Mouse (Mus musculus) erythroblast, embryonic 14.5 days (primary cell): ENCODE results near the gene Ccdc18.

Experiments used
- GATA1 ChIP-seq: IDR thresholded peaks from 2 replicates; pipeline ENCODE4 v1.6.1; 2012; ENCODE audit warnings: low read length, inconsistent platforms, mixed read lengths
- TAL1 ChIP-seq: IDR thresholded peaks from 3 replicates; pipeline ENCODE4 v1.6.1; 2012; ENCODE audit warnings: low read length, inconsistent platforms, mixed read lengths

GRCm38 (mm10) chr5:108132441-108133243, at the start of gene Ccdc18, which contains the start of gene Tmed5:
- TF ChIP-seq GATA1: no peak
- no peak for TF ChIP-seq TAL1
